Mouse (Mus musculus) heart, adult 8-10 months (tissue): ENCODE results near the gene Nom1. TPM values are rescaled to one million over a fixed set of nuclear protein-coding genes. Genes with fewer than 3 reads are reported as not detected.
A peak's percentile ranks its signal among the peaks of the same experiment; 100 is the strongest.
"Not testable (repeated sequence)": the region's sequence is repeated elsewhere in the genome, so short reads cannot be mapped to it uniquely, and the experiment has no call there.

ENCODE experiments used
- DNase-seq: peaks from one replicate; pipeline ENCODE4 v3.0.0; 2022; ENCODE audit warnings: low spot score
- total RNA-seq, 4 experiments: library from RNA; stranded (reverse); gene quantifications; 2 replicates each; pipeline ENCODE4 v1.2.4; 2022

Nom1 gene
- 10 to 100 TPM; 13.4 to 20.9 (median 16.2) TPM for total RNA-seq

DNA sequence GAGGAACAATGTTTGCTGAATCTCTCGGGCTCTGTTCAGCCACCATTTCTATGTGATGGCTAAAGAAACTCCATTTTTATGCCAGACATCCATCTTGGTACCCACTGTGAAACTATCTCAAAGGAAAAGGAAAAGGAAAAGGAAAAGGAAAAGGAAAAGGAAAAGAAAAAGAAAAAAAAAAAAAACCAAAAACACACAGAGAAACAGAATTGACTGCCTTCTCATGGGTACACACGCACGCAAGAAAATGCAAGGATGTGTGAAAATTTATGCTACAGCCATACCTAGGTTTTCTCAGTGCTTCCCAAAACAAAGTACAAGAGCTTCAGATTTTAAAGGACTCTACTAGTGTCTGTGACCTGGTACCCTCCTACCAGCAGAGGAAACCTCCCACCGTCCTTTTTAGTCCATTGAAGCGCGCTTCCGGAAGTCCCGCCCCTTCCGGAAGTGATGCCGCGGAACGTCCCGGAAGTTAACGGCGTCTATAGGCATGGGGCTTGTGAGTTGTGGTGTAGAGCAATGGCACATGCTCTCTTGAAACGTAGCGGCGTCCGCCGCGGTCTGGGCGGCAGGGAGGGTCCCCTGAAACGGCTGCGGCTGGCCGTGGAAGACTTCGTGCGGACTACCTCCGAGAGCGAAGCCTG, at the start of gene Nom1:
Nom1 (plus strand) TSS at position 437 of the 644 bp plus-strand sequence.
- DNase-seq = peak; percentile 93

DNA sequence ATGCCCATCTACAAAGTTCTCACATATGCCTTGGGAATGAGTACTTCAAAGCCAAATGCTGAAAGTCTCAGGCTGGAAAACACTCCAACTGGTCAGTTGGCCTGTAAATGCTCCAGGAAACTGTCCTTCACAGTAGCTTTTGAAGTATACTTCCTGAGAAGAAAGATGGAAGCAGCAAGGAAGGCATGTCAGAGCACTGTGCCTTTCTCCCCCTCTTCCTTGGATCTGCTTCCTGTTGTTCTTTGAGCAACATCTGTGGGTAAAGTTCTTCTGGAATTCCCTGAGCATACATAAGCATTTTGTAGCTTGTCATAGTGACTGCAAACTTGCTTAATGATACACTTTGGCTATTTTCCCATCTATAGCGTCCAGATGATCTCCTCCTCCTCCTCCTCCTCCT, 46.9 kb upstream of the Nom1 start:
- peak; percentile 8 for DNase-seq

DNA sequence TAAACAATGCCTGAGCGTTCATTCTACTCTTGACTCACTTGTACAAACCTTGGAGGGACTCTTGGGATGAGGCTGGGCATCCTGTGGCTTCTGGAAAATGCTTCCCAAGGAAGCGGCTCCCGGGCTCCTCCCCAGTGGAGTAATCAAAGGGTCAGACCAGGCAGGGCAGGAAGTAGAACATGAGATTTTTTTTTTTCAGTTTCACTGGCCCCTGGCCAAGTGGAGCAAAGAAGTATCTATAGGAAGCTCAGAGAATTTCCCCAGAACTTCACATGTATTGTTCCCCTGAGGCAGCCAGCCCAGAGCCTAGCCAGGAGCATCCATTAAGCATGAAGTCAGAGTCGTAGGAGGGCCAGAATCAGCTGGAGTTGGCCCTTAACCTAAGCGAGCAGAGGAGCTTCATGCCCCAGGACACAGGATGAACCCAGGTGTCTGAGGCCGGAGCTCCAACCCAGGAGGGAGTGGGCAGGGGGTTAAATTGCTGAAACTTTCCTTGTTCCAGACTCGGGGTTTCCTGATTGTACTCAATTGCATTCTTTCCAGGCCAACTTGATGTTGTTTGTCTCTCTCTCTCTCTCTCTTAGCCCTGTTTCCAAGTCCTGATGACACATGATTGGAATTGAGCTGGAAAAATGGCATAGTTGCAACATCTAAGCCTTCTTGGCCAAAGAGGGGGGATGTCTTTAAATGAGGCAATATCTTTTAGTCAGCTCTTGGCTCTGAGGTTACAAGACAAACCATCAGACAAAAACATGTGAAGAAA, 46.1 kb upstream of the Nom1 start:
- DNase-seq = peak; percentile 58

DNA sequence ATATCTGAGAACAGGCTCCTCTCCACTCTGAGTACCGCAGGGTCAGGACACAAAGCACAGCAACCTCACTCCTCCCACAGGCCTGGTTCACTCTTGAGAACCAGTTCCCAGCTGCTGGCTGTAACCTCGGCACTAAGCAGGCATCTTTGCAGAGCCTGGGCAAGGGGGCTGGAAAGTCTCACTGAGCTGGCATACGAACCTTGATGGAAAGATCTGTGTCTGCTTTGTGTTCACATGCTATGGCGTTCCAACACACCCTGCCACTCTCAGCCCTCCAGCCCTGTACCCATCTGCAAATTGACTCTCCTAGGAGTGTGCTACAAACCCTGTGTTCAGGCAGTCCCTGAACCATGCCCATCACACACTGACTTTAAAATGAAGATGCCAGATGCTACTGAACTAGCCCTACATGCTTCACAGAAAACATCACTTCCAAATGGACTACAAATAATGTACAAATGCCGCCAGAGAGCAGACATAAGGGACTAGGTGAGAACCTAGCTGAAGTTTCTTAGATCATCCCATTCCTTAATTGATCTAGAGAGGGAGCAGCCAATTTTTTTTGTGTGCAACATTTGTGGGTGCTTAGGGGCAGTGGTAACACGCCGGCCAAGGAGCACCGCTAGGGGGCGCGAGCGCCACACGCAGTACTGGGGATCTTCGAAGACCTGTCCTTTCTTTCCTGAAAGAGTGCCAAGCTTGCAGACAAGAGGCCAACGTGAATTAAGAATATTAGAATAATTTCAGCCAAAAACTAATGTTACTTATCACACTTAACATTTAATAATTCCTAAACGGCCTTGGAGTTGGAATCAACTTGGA, 45.3 kb upstream of the Nom1 start:
- peak; percentile 82 for DNase-seq

DNA sequence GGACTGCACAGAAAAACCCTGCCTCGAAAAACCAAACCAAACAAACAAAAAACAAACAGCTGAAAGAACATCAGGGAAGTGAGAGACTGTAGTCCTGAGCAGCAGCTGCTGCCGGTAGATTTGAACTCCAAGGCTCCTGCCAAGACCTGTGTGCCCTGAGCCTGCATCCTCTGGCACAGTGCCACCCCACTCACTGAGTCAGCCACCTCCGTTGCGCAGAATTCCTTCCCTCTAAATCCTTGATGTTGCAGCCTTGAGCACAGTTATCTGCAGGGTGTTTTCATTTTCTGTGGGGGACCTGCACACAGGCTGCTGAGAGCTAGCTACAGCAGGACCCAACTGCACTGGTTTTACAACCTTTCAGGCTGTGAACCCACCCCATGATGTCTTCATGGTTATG, 36.0 kb upstream of the Nom1 start:
- DNase-seq = no peak

DNA sequence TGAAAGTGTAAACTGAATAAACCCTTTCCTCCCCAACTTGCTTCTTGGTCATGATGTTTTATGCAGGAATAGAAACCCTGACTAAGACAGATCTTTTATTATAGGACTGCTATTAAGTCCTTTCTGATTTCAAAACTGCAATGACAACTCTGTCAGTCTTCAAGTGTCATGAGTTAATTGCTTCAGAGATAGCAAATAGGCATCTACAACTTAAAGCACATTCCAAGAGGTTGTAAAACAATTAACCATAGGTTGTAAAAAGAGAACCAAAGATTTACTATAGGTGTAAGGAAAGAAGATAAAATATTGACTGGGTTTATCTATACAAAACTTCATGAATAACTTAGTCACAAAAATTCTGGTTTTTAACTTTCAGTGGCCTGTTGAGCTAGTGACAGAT, 23.6 kb upstream of the Nom1 start:
- DNase-seq = no peak

DNA sequence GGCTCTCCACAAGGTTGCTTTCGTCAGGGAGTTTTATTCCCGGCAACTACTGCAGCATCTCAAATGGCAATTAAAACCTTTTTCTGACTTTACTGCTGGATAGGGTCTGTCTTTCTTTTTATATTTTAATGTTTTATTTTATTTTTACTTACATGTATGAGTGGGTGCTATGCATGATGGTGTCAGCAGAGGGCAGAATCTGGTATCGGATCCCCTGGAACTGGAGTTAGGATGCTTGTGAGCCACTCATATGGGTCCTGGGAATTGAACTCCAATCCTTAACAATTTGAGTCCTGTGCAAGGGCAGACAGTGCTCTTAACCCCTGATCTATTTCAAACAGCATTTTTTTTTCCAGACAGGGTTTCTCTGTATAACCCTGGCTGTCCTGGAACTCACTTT, 21.4 kb upstream of the Nom1 start:
- DNase-seq = no peak

DNA sequence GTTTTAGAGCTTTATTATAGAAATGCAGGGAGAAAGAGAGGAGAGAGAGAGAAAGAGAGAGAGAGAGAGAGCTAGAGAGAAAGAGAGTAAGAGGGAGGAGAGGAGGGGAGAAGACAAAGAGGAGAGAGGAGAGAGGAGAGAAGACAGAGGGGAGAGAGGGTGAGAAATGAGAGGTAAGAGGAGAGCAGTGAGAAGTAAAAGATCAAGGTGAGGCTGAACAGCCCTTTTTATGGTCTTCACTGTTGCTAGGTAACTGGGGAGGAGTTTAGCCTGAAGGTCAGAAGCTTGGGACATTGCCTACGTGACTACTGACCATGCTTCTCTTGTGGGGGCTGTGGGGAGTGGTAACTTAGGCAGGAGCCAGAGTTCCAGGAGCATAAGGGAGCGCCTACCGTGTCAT, 11.1 kb upstream of the Nom1 start:
- not testable (repeated sequence) for DNase-seq

DNA sequence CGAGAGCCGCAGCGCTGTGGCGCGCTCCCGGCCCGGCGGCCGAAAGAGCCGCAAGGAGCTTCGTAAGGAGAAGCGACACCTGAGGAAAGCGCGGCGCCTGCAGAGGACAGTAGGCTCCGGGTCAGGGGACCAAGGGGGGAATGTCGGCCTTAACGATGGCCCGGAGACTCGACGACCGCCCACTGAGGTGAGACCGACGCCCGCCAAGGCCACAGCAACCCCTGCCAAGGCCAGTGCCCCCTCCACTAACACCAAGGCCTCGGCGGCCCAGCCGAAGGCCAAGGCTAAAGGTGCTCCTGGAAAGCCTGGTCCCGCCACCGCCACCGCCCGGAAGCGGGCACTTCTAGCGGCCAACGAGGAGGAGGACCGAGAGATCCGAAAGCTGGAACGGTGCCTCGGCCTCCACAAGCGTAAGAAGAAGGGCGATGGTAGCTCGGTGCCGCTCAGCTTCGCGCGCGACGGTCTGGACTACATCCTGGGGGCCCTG, 451 bp downstream of the Nom1 start:
- DNase-seq = peak; percentile 5

DNA sequence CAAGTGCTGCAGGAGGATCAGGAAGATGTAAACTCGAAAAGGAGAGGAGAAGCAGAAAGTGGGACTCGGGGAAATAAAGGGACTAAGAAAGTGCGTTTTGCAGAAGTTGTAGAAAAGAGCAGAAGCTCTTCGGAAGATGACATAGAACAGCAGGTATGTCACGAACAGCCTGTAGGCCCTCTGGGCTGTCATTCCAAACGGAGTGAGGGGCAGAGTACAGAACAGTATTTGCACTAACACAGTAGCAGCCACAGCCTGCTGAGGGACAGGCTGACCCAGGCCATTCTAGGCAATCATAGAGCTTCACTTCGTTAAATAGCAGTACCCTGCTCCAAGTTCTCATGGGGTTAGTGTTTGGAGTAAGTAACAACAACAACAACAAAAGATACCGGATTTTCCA, 1.0 kb downstream of the Nom1 start:
- DNase-seq = no peak

DNA sequence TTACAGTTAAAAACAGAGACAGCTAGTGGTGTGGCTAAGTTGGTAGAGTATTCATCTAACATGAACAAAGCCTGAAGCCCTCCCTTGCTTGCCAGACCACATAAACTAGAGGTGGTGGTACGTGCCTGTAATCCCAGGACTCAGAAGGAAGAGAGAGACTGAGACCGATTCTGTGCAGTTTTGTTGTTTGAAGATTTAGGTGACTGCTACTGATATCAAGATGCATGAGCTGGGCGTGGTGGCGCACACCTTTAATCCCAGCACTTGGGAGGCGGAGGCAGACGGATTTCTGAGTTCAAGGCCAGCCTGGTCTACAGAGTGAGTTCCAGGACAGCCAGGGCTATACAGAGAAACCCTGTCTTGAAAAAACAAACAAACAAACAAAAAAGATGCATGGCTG, 2.3 kb downstream of the Nom1 start:
- not testable (repeated sequence) for DNase-seq

DNA sequence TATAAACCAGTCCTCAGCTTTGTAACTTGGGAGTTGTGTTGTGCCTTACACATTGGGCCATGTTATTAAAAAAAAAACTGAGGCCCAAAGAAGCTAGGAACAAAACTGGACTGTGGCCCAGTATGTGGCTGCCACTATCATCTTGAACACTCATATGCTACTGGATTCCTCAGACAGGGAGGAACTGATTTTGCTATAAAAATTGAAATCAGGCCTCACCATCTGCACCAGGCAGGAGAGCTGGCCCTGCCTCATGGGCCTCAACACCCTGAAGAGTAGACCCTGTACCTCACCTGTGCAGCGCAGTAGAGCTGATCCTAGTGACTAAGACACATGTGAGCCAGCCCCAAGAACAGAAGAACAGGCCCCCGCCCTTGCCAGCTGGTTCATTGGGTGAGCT, 10.8 kb downstream of the Nom1 start:
- DNase-seq = no peak

DNA sequence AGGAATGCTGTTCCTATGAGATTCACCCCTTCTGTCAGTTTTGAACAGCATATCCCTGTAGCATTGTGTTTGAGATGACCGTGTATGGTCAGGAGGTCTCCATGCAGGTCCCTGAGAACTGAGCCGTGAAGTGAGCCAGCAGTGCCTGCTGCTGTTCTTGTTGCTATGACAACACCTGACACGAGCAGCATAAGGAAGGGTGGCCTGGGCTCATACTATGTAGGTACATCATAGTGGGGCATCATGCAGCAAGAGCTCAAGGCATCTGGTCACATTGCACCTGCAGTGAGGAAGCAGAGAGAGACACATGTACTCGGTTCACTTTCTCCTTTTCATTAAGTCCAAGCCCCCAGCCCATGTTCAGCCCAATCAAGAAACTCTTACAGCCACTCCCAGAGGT, 17.9 kb downstream of the Nom1 start:
- DNase-seq = no peak

DNA sequence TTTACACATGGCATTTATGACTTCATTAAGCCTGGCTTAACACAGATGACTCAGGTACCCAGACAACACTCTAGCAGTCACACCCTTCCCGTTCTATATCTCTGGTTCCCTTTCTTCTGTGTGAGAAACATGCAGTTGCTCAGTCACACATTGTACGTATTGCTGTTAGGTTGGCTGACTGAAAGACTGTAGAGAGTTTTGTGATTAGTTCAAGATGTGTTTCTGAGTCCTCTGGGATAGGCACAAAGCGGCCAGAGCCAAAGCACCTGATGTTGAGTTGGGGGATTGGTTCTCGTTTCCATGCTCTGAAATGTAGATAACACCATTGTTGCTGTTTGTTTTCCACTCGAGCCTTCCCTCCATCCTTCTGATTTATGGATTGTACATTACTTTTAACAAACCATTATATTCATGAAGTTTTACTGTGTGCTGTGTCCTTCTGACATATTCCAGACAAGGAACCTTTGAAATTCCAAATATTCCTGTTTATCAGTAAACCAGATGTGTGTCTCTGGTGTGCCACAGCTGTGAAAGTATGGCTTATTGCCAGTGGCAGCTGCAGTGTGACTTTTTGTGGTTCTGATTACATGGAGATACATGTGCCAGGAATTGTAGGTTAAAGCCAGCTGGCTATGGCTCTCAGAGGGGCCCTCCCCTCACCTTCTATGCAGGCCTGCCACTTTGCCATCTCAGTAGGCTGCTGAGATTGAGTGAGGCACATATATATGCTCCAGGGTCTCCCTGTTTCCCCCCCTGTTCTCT, 22.6 kb downstream of the Nom1 start:
- DNase-seq = no peak

DNA sequence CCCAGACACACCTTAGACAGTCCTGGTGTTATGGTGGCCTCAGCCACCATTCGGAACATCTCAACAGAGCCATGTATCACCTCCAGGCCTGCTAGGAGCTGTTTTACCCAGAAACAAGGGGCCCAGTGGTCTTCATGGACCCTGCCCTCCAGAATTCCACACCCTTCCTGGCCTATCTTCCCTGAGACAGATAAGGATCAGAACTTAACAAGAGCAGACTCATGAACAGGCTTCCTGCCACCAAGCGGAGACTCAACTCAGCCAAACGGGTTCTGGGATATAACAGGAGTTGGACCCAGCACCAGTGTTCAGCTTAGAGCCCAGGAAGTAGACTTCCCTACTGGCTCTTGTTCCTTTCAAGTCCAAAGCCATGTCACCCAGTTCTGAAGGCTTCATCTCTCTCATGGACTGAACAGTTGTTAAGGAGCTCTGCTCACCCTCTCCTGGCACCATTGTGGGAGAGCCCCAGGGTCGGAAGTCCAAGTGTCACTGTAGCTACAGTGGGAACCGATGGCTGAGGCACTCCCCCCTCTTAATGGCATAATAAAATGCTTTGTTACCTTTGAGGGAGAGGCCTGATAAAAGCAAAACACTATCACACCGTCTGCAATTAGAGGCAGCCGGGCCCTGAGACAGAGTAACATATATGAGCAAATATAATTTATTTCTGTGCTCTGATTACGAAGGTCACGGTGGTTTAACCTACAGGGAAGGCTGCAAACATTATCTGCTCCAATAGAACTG, 28.7 kb downstream of the Nom1 start:
- no peak for DNase-seq

DNA sequence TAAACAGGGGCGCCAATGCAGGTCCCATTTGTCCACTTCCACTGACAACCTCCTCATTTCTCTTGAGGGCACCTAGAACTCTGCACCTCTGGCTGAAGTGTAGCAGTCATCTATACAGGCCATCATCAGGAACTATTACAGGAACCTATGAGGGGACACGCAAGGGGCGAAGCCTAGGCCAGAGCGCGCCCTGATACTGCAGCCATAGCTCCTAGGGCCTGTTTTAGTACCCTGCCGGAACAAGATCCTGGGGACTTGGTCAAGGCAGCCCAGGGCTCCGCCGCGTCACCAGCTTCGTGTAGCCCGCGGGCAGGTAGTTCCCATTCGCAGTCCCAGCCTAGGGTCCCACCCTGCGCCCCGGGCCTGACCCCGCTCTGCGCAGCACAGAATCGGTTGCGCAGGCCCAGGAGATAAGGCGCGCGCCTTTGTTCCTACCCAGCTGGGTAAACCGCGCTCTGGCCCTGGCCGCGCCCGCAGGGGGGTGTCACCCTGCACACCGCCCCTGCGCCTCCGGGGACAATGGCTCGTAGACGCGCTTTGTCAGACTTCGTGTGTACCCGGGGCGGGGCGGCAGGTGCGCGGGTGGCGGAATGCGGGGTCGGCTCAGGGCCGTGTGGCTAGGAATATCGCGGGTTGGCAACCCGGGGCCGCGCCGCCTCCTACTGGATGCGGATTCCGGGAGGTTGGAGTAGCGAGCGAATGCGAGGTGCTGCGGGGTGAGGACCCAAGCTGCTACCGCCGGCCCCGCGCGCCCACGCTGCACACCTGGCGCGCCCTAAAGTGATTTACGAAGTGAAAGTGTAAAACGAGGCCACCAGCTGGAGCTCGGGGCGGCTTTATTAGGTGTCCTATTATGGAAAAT, 33.3 kb downstream of the Nom1 start:
- no peak for DNase-seq

DNA sequence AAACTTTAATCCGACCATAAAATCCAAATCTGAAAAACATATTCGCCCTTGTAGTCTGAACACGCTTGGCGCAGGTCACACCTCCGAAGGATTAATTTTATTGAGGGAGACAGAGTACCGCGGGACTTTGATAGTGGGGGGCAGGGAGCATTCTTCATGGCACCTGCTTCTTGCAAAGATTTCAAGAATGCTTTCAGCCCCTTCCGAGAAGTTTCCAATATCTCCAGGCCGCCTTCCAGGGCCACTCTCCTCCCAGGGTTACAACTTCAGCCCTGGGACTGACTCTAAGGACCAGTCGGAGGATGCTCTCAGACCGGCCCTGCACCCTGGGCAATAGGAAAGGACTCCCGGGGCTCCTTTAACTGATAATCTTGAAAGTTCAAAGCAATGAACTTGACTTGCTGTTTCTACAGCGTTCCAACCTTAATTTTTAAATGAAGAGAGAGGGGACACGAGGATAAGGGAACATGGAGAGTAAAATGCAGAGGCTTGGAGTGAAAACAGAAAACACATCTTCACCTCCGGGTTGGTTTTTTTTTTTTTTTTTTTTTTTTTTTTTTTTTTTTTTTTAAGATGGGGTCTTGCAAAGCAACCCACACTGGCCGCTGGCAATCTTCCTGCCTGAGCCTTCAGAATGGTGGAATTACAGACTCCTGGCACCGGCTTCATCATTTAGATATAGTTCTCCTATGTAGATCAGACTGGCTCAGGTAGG, 34.0 kb downstream of the Nom1 start:
- no peak for DNase-seq

DNA sequence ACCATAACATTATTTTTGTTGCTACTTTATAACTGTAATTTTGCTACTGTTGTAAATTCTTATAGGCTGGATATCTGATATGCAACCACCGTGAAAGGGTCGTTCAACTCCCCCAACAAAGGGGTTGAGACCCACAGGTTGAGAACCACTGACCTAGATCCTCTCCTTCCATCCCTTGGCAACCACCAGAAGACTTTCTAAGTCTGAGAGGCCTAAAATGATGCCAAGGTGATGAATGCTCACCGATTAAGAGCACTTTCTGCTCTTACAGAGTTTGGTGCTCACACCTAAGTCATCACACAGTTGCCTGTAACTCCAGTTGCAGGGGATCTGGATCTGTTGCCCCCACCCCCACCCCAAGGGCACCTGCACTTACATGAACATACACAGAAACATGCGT, 35.0 kb downstream of the Nom1 start:
- no peak for DNase-seq

DNA sequence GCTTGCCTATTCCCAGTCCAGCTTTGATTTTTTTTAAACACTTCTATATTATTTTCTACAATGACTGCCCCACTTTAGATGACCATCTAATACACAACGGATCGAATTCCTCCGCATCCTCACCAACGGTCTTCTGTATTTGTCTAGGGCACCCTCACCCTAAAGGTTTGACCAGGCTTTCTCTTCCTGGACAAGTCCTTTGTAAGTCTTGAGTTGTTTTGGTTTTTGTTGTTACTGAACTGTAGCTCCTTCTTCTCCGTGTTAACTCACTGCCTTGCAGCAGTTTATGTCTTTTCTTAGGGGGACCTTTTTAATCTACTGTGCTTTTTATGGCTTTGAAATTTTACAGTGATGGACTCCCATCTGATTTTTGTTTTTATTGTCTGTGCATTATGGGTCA, 35.8 kb downstream of the Nom1 start:
- DNase-seq = no peak
